Mouse (Mus musculus) cerebellum, adult (tissue): ENCODE data around the gene Prkacb.

Experiments
- ATAC-seq: cut with Nextera tagmentation; 2 replicates; pipeline ENCODE4 v1.9.2; 2017; ENCODE audit warnings: mild to moderate bottlenecking, moderate library complexity, mixed read lengths; ENCODE audit not compliant: insufficient number of reproducible peaks, low FRiP score, low TSS enrichment

Gene Prkacb

GRCm38 (mm10) chr3:146734907-146735629 is 77.7 kb downstream of the Prkacb start:
- ATAC-seq, result no peak

- no peak for ATAC-seq
Observed at GRCm38 (mm10) chr3:146731499-146731898, 81.3 kb downstream of the Prkacb start.

GRCm38 (mm10) chr3:146723037-146723436 is 89.8 kb downstream of the Prkacb start:
- ATAC-seq, result no peak

GRCm38 (mm10) chr3:146719696-146720095 is 93.1 kb downstream of the Prkacb start:
- ATAC-seq, result no peak

GRCm38 (mm10) chr3:146718251-146718650 is 94.5 kb downstream of the Prkacb start:
- no peak for ATAC-seq

GRCm38 (mm10) chr3:146712305-146712704 is 100.5 kb downstream of the Prkacb start:
- no peak for ATAC-seq

- no peak for ATAC-seq
Observed at GRCm38 (mm10) chr3:146711559-146711958, 101.2 kb downstream of the Prkacb start.

GRCm38 (mm10) chr3:146711084-146711483 is 101.7 kb downstream of the Prkacb start:
- no peak for ATAC-seq

- ATAC-seq, result no peak
Observed at GRCm38 (mm10) chr3:146709086-146709485, 103.7 kb downstream of the Prkacb start.

- ATAC-seq, result no peak
Observed at GRCm38 (mm10) chr3:146708381-146708780, 104.4 kb downstream of the Prkacb start.

GRCm38 (mm10) chr3:146704099-146704498 is 108.7 kb downstream of the Prkacb start:
- ATAC-seq, result no peak

- ATAC-seq, result no peak
Observed at GRCm38 (mm10) chr3:146700051-146700450, 112.7 kb downstream of the Prkacb start.

- no peak for ATAC-seq
Observed at GRCm38 (mm10) chr3:146698982-146699381, 113.8 kb downstream of the Prkacb start.

GRCm38 (mm10) chr3:146692547-146692946 is 120.2 kb downstream of the Prkacb start:
- ATAC-seq, result no peak

- ATAC-seq, result no peak
Observed at GRCm38 (mm10) chr3:146687121-146687725, 125.6 kb downstream of the Prkacb start.

GRCm38 (mm10) chr3:146686428-146686827 is 126.4 kb downstream of the Prkacb start:
- no peak for ATAC-seq

GRCm38 (mm10) chr3:146684811-146685675 is 127.7 kb downstream of the Prkacb start, which contains the start of gene Samd13:
Gene Samd13 (minus strand): TSS chr3:146685592.
- ATAC-seq, result 0 out of 2 replicates have a peak, but pooled peaks have one; percentile 13

- ATAC-seq, result no peak
Observed at GRCm38 (mm10) chr3:146683095-146683494, 129.7 kb downstream of the Prkacb start.

- no peak for ATAC-seq
Observed at GRCm38 (mm10) chr3:146682140-146682651, 130.6 kb downstream of the Prkacb start.

- ATAC-seq, result no peak
Observed at GRCm38 (mm10) chr3:146681696-146682095, 131.1 kb downstream of the Prkacb start.

GRCm38 (mm10) chr3:146680625-146681024 is 132.2 kb downstream of the Prkacb start:
- no peak for ATAC-seq
